Mouse (Mus musculus): ENCODE data around the gene Ank3.

- TF ChIP-seq POLR2A (IDR thresholded peaks at IDR 0.05; ENCODE audit: low read depth, low read length) (no peak), CTCF (conservative IDR thresholded peaks at IDR 0.05; ENCODE audit: insufficient read depth, insufficient read length, low read depth, low read length) (no peak)
These were observed 430.2 kb downstream of the Ank3 start for GRCm38 (mm10) chr10:69828770-69829169.
